Mouse (Mus musculus): ENCODE measurements around the gene Fam117a.
A peak's percentile ranks its signal among the peaks of the same experiment; 100 is the strongest.
"Not testable (repeated sequence)": the region's sequence is repeated elsewhere in the genome, so short reads cannot be mapped to it uniquely, and the experiment has no call there.

Fam117a gene

GRCm38 (mm10) chr11:95391201-95391600 is 54.4 kb downstream of the Fam117a start:
- no peak for DNase-seq (ENCODE audit: inconsistent age in 2 of 2, low spot score in 1 of 2)

- DNase-seq (ENCODE audit: inconsistent age in 2 of 2, low spot score in 1 of 2), result no peak
Observed at GRCm38 (mm10) chr11:95391743-95392142, 54.9 kb downstream of the Fam117a start.

- DNase-seq (ENCODE audit: inconsistent age in 2 of 2, low spot score in 1 of 2), result peak in 1 of 2 experiments; percentile 33
Observed at GRCm38 (mm10) chr11:95392223-95392667, 55.4 kb downstream of the Fam117a start.

GRCm38 (mm10) chr11:95392708-95393499 is 56.1 kb downstream of the Fam117a start:
- no peak for DNase-seq (ENCODE audit: inconsistent age in 2 of 2, low spot score in 1 of 2)

DNA sequence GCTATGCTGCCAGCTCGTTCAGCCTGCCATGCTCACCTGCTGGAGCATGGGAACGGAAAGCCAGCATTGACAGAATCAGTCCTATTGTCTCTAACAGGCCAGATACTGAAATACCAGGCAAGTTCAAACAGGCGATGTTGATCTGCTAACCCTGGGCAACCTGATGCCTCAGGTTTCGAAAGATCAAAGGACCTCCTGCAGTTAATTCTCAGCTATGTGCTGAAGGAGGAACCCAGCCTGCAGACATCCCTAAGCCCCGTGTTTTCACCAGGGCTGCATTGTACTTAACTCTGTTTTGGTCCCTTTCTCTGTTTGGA is 56.6 kb downstream of the Fam117a start:
- no peak for DNase-seq (ENCODE audit: inconsistent age in 2 of 2, low spot score in 1 of 2)

GRCm38 (mm10) chr11:95394112-95394511 is 57.3 kb downstream of the Fam117a start:
- no peak for DNase-seq (ENCODE audit: inconsistent age in 2 of 2, low spot score in 1 of 2)

DNA sequence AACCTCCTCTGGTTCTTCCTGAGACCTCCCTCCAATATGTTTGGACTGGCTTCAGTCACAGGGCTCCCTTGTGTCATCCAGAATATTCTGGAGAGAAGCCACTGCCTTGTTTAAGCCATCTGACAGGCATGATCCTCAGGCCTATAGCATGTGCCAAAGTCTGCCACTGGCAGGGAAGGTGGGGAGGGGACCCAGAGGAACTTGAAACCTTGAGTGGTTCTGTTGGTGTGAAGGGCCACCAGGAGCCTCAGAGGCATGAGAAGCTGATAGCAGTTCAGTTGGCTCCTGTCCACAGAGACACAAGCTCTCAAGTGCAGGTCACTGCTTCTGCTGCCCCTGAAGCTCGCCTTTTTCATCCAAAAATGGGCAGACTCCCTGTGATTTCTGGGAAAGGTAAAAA is 59.7 kb downstream of the Fam117a start:
- DNase-seq (ENCODE audit: inconsistent age in 2 of 2, low spot score in 1 of 2), result no peak

GRCm38 (mm10) chr11:95397843-95398835 is 61.3 kb downstream of the Fam117a start:
- peak; percentile 69 to 93 for DNase-seq (ENCODE audit: inconsistent age in 2 of 2, low spot score in 1 of 2)

DNA sequence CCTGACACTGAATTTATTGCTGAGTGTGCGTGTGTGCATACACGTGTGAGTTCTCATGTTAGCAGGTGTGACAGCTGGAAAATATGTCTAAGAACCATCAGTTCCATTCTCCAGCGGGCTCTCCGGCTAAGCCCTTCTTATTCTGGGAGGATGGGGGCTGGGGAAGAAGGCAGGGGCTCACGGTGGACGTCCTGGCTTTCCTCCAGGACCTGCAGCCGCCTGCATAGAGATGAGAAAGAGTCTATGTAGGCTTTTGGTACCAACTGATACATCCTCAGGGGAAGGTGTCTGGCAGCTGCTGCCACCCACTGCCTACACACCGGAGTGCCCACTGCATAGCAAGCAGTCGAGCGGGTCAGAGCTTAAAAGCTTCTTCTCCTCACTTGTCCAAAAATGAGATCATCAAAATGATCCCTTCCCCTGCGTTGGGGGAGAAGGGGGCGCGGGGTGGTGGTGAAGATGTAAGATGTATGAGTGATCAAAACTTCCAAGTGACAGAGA is 62.8 kb downstream of the Fam117a start:
- no peak for DNase-seq (ENCODE audit: inconsistent age in 2 of 2, low spot score in 1 of 2)

GRCm38 (mm10) chr11:95401568-95401967 is 64.8 kb downstream of the Fam117a start:
- peak in 1 of 2 experiments; percentile 55 for DNase-seq (ENCODE audit: inconsistent age in 2 of 2, low spot score in 1 of 2)

DNA sequence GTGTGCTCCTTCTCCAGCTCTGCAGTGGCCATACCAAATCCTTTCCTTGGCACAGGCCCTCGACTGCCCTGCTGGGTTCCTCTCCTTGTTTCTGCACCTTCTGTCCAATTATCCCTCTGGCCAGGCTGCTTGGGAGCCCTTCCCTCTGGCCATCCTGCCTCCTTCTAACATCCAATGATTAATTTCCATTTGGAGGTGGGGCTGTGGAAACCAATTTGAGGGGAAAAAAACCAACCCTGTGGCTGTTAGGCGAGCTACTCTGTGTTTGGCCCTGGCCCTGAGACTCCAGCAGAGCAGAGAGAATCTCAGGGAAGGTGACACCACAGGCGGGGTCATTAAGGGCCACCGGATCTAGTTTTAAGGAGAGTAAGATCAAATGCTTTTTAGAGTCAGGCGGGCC is 65.4 kb downstream of the Fam117a start:
- peak; percentile 74 to 91 for DNase-seq (ENCODE audit: inconsistent age in 2 of 2, low spot score in 1 of 2)

- peak; percentile 84 to 93 for DNase-seq (ENCODE audit: inconsistent age in 2 of 2, low spot score in 1 of 2)
Observed at GRCm38 (mm10) chr11:95402658-95403101, 65.9 kb downstream of the Fam117a start.

- peak; percentile 45 to 80 for DNase-seq (ENCODE audit: inconsistent age in 2 of 2, low spot score in 1 of 2)
Observed at GRCm38 (mm10) chr11:95403382-95404340, 66.8 kb downstream of the Fam117a start.

DNA sequence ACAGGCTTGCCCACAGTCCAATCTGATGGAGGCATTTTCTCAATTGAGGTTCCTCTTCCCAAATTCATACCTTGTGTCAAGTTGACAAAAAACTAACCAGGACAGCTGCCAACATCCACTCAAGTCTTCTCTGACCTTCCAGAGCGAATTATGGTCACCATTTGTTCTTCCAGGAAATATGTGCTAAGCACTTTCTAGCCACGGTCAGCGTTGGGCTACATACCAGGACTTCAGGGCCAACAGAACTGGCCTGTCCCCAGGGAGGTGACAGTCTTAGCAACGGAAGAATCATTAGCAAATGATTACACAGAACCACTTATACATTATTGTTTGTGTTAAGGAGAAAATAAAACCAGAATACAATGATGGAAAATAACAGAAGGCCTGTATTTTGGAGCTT is 69.0 kb downstream of the Fam117a start:
- peak in 1 of 2 experiments; percentile 77 for DNase-seq (ENCODE audit: inconsistent age in 2 of 2, low spot score in 1 of 2)

- DNase-seq (ENCODE audit: inconsistent age in 2 of 2, low spot score in 1 of 2), result not testable (repeated sequence)
Observed at GRCm38 (mm10) chr11:95406398-95406797, 69.6 kb downstream of the Fam117a start.

DNA sequence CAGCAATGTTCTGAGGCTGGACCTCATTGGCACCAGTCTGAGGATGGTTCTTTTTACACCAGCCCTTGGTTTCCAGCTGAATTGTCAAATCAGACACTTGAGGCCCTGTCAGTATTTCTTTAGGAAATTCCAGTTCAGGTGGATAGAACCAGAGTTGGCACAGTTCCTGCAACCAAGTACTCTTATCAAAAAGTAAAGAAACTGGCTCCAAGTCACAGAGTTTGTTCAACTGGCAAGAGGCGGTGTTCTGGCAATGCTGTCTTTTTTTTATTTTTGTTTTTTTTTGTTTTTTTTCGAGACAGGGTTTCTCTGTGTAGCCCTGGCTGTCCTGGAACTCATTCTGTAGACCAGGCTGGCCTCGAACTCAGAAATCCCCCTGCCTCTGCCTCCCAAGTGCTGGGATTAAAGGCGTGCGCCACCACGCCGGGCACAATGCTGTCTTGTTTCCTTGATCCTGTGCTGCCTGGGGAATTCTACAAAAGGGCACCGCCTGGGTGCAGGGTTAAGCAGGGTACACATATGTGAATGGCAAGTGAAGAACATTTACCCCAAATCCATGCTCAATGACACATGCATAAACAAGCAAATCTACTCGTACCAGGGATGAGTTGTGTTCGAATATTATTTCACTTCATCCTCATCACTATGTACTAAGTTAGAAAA is 72.8 kb downstream of the Fam117a start:
- DNase-seq (ENCODE audit: inconsistent age in 2 of 2, low spot score in 1 of 2), result no peak

GRCm38 (mm10) chr11:95411453-95412013 is 74.7 kb downstream of the Fam117a start:
- no peak for DNase-seq (ENCODE audit: inconsistent age in 2 of 2, low spot score in 1 of 2)

DNA sequence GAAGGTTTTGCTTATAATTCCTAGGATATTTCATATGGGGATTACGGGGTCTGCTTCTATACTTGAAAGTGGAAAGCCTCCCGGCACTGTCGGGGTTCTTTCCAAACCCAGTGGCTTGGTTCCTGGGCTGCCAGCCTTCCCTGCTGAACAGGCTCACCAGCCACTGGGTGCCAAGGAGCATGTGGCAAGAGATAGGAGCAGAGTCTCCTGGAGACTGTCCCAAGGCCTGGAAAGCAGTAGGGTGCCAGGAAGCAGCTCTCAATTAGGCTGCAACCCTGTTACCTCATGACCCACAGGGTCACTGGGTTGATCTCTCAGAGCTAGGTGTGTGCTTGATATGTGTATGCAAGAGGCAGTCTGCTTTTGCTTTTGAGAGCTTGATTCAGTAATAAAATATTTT is 75.8 kb downstream of the Fam117a start:
- peak; percentile 66 to 92 for DNase-seq (ENCODE audit: inconsistent age in 2 of 2, low spot score in 1 of 2)

Data from adrenal gland, adult (tissue).